Mouse (Mus musculus): Measurements from ENCODE around the gene Slc9a9.

The Slc9a9 gene

DNA sequence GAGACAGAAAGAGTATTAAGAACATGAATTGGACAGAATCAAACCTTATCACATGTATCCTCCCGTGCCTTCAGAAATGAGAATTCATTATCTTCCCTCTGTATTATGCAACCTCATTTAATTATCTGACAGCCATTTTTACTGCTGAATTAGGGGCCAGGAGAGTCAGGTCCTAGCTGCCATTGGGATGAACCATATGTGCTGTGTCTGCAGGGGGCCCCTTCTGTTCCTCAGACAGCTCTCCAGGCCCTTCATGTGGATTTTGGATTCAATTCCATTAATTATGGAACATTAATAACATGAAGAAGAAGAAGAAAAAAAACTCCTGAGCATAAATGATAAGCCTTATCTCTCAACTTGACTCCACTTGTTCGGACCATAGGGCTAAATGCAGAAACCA, 559.4 kb downstream of the Slc9a9 start:
- DNase-seq, result peak; percentile 62 to 78

DNA sequence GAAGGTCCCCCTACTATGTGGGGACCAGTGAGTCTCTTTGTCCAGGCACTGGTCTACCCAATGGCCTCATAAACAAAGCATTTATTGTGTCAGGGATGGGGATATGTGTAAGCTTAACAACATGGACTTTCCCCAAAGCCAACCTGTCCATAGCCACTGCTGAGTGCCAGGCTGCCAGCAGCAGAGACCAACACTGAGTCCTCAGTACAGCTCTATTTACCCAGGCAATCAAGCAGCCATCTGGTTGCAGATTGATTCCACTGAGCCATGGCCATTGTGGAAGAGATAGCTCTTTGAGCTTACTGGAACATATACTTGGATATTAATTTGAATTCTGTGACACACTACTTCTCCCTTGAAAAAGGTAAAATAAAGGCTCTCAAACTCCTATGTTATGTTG, 570.2 kb downstream of the Slc9a9 start:
- DNase-seq, result peak; percentile 63 to 67

DNA sequence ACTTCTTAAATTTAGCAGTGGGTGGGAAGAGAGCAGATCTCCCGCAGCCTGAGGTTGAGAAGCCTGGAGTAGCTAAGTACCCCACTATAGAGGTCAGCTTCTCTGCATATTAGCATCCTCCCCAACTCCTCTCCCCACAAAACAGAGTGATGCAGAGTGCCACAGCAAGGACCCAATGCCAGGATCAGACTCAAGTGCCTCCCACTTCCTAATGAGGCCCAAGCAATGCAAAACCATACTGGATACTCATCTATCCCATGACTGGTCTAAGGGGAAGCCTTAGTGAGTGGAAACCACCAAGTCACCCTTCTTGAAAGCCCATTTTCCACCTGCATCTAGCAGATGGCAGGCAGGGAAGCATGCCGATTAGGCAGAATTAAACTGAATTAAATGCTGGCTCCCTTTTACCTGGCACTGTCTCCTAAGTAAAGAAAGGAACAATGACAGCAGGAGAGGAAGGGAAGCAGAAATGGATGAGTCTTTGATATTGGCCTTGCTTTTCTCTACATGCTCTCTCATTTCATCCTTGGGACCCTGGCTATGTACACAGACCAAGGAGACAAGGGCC, 573.0 kb downstream of the Slc9a9 start:
- peak; percentile 54 to 61 for DNase-seq

DNA sequence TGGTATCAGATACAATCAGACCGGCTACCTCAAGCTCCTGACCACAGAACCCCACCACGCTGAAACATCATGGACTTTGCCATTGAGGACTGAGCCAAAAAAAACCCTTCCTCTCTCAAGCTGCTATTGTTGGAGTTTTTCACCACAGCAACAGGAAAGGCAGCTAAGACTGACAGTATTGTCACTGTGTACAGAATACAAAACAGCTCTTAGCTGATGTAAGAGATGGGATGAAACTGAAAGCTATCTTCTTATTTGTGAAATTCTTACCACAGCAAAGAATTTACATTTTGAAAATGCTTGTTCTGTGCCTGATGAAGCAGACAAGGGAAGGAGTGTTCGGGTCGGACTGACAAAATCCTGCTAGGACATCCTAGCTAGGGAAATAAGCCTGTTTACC, 584.5 kb downstream of the Slc9a9 start:
- no peak for DNase-seq

DNA sequence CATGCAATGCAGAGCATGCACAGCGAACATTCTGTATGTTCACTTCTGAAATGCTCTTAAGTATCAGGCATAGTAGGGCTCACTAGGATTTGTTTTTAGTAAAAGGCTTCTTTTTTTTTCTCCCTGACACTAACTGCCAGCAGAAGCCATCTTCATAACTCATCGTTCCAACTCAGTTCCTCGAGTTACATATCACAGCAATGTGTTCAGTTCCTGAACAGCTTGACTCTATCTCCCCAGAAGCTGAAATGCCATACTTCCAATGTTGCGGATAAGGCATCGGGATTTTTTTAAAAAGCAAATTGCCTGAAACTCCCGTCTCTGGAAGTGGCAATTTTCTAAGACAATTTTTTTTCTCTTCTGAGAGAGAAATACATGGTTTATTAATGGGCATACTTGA, 586.1 kb downstream of the Slc9a9 start:
- DNase-seq, result no peak

DNA sequence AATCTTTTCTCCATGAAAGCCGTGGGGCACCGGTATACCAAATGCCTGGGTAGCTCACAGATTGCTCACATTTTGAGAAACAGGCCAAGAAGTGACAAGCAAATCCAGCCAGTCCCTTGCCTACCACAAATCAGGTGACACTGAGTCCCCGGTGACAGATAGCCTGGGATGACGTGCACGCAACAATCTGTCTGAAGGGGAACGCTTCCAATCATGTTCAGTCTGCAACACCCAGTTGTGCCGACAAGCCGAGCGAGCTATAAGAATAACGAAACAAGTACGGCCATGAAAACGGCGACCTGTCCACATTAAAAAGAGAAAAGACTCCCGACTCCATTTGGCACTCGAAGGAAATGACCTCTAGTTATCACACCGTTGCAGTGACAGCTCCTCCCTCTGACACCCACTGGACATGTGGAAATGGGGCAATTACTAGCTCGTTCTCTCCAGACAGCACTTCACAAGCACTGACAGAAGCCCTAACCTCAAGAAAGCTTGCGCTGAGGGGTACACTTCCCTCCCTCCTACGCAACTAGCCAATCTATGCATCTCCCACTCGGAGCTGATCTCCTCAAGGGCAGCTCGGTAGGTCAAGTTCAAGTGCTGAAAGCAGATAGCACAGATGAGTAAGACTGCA, 587.1 kb downstream of the Slc9a9 start:
- DNase-seq, result no peak

DNA sequence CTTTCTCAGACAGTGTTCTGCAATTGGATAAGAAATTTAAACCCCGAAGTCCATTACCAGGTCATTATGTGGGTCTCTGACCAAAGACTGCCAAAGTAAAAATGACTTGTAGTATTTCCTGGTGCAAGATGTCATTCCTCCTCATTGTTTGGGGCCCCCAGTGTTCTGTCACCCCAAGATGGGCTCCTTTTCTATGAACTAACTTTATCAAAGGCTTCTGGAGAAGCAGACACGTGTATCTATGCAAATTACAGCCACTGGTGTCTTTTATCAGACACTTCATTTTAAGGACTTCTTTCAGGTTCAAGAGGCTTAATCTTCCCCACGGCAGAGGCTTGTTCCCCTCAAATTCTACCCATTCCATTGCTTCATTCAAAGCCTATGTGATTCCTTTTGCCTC, 593.1 kb downstream of the Slc9a9 start:
- no peak for DNase-seq

DNA sequence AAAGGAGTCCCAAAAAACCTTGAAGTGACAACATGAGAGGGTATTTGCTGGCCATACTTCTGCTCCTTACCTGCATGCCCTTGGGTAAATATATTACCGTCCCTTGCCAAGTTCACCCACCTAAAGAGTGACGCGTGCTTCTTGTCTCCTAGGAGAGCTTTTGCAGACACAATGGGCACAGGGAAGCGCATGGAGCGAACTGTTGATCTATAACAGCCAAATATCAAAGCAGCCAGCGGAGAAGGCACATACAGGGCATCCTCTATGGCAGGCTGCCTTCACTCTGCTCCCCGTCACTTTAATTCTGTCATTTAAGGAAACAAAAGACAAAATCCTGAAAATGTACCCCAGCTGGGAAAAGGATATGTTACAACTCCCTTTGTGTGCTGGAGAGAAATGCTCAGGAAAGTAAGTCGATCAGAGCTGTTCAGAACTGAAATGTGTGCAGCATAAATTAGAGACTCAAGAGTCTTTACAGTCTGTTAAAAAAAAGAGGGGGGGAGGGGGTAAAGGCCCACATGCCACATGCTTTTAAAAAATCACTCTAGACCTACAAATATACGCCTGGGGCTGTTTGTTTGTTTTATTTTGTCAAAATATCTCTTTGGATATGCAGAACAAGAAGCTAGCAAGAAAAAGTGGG, 594.3 kb downstream of the Slc9a9 start:
- no peak for DNase-seq

DNA sequence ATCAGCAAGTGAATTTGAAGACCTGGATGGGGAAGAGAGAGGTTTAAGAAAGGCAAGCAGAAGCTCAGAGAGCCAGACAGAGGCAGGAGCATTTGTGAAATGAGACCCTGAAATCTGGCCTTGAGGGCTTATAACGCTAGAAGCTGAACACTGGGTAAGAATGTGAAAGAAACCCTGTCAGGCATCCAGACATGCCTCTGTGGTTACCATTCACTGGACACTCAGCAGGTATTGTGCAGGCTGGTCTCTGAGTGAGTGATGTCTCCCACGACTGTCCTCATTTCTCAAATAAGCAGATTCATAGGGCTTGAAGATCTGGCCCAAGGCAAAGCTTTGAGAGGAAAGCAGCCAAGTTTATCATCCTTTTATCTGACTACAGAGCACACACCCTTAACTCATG, 596.5 kb downstream of the Slc9a9 start:
- no peak for DNase-seq

DNA sequence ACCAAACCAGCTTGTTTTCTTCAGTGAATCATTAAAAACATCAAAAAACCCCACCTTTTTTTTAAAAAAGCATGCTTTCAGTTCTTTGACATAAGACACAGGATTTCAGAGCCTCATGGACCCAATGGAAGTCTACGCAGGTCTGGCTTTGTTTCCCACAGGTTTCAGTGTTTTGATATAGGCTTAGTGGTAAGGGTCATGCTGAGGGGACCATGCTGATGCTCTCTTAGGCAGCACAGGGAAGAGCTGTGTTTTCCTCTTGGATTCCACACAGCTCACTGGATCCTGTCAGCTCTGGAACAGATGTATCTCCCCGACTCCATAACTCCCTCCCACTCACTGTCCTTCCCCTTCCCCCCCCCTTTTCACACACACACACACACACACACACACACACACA, 597.2 kb downstream of the Slc9a9 start:
- no peak for DNase-seq

DNA sequence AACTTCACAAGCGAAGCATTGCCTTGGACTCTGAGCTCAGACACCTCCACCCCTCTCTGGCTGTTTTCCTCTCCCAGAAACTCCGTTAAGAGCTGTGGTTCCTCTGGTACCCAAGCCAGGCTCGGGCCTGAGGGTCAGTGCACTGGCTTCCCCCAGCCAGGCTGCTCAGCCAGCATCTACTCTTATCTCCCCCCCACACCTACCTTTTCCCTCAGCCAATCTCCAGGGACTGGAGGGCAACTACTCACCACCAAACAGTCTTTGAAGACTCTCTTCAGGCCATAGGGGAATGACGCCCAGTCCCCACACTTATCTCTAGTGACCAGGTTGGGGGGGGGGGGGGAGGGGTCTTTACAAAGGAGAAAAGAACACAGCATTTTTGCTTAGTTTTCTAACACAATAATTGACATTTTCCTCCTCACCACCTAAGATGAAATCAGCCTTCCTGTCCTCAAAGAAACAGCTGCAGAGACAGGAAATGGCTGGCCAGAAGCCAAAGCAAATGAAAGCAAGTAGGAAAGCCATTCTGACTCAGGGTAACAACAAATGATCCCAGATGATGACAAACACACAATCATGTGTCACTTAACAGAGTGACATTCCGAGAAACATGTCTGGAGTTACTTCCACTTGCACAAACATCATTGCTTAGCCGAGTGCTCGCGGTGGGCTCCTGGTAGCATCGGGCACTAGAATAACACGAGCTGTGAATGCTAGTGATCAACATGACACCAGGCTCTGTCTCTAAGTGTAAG, 610.1 kb downstream of the Slc9a9 start:
- peak in 1 of 2 experiments; percentile 15 for DNase-seq

Measured in cerebellum, postnatal 14 days (tissue).